Mouse (Mus musculus) thymus, postnatal 0 days (tissue): ENCODE results near the gene Brdt. TPM values are rescaled to one million over a fixed set of nuclear protein-coding genes. Genes with fewer than 3 reads are reported as not detected.

ENCODE experiments used
- DNase-seq: peaks from one replicate; pipeline ENCODE4 v3.0.0-alpha.2; 2015; ENCODE audit warnings: low spot score
- polyA plus RNA-seq: library from polyadenylated mRNA; unstranded; fragments of >200 nt; fragmentation: Nextera tagmentation; extraction: Ambion mirVana; gene quantifications from 2 replicates; pipeline ENCODE4 v1.2.1, GENCODE M21; 2015

The Brdt gene
- polyA plus RNA-seq: 2.7 and 3.5 TPM in 2 replicates

DNA sequence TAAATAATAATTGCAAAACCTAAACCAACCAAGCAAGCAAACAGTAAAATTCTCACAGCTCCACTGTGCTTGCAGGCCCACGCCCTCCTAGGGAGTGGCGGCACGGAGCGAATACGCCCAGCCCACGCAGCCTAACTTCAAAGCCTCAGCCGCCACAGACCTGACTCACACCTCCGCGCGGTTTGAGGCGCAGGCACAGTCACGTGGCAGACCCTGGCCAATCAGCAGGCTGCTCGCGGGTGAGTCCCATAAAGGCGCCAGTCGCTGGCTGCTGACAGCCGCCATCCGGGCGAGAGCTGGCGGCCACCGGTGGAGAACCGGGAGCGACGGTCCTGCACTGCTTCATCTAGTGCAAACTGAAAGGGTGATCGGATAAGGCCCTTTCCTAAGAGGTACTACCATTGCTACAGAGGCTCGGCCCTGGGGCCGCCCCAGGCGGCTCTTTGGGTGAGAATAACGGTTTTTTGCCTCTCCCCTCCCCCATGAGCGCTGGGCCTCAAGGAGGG is at the start of gene Brdt:
Brdt (plus strand) TSS at position 244 of the 506 bp plus-strand sequence.
- DNase-seq: no peak

DNA sequence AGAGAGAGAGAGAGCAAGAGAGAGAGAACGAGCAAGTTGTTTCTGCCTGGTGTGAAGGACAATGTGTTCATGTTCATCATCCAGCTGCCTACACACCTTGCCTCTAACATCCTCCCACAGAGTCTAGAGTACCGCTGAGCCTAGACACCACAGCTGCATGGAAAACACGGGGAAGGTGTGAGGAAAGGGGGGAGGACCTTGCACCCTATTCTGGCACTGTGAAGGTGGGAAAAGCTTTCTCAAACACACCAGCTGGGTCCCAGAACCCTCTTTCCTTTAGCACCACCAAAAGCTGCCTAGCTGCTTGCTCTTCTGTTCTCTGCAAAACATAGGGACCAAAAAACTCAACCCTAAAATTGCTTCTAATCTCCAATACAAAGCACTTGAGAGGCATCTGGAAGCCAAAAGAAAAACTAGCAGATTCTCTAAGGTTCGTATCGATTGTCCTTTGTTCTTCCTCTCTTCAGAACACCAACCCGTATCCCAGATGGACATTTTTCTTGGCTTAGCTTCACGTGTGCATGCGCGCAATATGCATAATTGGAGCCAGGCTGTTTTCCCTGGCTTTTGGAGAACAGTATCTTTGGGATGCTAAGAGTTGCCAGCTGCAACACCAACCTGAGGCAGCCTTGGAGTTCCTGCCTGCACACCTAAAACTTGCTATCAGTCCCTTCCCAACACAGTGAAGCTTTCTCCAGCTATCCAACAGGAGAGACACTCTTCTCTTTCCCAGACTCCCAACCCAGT is 48.2 kb upstream of the Brdt start:
- no peak for DNase-seq

DNA sequence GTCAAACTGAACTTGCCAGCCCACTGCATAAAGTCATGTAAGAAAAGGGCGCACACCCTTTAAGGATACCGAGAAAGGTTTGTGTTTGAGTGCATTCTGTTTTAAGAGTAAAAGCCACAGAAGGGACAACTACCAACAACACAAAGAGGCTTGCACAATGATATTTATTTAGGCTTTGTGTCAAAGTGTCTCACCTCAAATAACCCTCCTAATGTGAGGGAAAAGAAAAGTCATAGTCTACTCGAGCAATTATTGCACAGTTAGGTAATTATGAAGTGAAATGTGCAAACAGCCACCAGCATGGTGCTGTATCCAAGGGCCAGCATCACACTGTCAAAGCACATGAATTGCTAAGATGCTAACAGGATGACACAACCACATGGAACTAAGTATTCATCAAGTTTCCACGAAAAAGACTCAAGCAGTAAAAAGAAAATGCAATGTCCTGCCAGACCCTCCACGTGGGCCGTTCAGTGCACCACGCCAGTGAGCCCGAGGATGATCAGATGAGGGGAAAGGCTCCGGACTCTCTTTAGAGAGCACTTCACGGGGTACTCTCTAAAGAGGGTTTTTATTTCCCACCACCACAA is 46.9 kb upstream of the Brdt start:
- no peak for DNase-seq

DNA sequence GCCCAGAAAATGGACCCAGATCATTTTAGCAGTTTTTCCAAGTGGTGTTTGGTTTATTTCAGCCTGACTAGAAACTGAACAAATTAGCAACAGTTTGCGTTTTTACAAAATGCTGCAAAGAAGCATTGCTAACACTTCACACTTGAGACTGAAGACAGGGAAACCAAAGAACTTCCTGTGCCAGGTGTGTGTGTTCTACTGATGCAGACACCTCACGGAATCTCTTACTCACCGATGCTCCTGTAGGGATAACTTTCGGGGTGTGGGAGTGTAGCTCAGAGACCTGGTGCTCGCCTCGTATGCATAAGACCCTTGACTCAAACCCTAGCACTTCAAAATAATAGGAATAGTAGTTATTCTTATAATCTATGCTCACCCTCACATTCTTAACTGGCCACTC is 45.4 kb upstream of the Brdt start:
- DNase-seq: no peak

DNA sequence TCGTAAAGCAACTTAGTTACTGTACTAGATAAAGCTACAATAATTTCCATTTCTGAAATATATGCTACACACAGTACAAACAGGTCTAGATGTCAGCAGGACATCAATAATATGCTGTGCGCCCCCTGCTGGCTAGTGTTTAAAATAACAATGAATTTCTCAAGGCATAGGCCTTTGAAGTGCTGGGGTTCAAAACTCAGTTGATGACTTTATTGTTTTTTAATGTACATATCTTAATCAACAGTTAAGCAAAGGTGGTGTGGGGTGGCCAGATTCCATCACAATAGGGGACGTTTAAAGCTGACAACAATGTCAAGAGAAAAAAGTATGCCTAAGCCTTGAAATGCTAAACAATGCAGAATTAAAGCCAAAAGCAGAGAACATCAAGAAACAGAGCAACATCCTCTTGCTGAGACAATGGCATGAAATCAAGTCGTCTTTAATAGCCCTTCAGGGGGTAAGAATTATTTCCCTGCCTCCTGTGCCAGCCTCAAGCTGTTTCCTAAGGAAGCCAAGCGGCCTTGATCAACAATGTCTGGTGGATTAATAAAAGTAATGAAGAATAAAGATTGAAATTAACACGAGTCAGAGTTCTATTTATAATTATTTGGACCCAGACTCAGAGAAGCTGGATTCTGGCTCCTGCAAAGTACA is 43.6 kb upstream of the Brdt start:
- peak; percentile 79 for DNase-seq

DNA sequence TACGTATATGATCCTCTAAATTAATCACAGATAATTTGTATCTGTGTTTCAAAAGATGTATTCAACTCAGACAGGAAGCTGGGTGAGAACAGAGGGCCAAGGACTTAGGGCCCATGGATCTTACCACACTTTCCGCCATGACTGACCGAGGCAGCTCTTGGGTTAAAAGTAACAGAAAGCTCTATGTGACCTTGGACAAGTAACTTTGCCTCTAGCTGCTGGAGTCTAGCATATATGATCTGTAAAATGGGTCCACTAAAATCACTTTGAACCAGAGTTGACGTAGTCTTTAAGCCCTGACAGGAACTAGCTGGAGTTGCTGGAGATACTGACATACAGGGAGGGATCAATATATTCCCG is 43.1 kb upstream of the Brdt start:
- no peak for DNase-seq

DNA sequence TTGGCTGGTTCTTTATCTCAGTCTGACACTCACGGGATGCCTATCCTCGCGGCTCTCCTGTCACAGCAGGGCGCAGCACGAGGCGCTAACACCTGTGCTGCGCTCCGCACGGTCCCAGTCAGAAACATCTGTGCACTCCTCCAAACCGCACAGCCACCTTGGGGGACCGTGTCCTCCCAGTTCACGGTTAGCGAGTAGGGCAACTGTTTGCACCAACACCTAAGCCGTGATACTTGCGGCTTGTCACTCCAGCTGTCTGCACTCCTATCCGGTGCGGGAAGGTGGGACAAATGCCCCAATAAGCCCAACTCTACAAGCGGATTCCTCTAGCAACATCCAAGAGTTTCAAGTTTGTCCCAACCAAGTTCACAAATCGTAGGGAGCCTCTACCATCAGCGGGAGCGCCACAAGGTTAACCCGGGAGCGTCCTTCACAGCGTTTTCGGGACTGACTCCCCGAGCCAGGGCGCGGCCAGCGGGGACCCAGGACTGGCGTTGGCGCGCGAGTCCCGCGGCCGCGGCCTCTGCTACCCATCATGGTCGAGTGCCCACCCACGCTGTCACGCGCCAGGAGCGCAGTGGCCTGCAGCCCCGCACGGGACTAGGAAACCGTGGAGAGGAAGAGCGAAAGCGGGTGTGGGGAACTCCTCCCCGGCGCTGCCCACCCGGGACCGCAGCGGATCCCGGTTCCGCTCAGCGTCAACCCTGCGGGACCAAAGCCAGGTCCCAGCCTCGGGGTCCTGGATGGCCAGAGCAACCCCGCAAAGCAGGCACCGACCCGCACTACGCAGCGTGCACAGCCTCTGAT is 42.3 kb upstream of the Brdt start:
- peak; percentile 88 for DNase-seq

DNA sequence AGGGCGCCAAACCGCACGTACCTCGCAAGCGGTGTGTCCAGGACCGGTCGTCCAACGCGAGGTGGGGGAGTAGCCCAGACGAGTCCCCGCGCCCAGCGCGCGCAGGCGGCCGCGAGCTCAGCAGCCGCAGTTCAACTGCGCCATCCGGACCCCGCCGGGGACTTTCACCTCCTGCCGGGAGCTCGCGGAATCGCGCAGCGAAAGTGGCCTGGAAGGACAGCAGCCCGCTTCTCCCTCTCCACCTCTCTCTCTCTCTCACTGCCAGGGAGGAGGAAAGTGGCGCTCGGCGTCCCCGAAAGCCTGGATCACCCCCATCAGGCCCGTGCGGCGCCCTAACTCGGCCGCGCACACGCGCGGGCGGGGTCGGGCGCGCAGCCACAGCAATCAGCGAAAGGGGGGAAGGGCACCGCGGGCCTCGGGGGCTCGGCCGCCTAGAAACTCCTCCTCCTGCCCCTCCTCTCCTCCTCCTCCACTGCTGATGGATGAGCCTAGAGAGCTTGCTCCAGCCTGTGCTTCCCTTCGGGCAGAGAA is 41.7 kb upstream of the Brdt start, which contains the start of gene Tgfbr3:
Tgfbr3 (minus strand) TSS at position 396 of the 531 bp plus-strand sequence.
- peak; percentile 75 for DNase-seq

DNA sequence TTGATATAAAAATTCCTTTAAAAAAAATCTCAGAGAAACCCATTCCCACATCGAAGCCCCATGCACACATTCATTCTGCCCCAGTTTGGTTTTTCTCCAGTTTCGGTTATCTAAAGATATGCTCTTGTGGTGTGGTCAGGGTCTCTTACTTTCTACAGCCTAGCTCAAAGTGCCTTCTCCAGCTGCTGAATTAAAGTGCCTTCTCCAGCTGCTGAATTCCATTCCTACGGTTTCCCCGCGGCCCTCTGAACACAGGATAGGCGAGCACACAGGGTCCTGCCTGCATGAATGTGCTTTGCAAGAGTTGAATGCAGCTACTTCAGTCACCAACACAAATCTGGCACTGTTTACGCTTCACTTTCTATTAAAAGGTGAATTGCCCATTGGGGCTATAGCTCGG is 41.0 kb upstream of the Brdt start:
- DNase-seq: no peak

DNA sequence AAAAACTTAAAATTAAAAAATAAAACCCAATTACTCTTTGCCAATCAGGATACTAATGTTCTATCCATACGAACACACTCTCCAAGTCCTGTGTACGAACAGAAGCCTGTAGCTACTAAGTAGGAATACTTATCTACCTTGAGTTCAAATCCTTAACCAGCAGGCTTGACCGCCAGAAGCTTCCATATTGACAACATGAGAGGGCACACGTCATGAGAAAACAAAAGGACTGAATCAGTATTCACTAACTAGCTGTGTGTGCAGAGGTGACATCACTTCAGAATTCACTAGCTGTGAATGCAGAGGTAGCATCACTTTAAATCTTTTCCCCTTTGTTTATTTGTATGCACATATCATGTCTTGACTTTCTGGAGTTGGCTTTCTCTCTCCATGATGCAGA is 36.9 kb upstream of the Brdt start:
- no peak for DNase-seq

DNA sequence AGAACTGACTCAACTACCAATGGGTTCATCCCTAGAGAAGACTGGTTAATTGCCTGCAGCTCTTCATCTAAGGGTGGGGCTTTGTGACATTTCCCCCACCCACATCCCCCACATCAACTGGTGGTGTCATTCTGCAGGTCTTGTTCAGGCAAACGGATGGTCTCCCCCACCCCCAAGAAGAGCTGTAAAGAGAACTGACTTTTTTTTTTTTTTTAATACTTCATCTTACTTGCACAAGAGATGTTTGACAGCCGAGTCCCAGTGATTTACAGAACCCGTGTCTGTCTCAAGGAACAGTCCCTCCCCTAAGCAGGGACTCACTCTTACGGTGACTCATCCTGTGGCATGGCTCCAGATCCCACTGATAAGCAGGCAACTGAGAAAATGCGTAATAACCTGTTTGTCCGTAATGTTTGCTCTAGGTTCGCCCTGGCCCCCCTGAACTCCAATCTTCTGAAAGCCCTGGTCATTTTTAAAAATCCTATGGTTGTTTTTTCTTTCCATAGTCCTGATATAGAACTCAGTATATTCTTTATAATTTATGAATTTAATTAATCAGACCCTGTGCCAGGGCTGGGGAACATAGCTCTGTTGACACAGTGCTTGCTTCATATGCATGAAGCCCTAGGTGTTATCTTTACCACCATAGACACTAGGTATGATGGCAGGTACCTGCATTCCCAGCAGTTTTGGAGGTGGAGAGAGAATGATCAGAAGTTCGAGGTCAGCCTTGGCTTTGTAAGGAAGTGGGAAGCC is 35.7 kb upstream of the Brdt start:
- no peak for DNase-seq

DNA sequence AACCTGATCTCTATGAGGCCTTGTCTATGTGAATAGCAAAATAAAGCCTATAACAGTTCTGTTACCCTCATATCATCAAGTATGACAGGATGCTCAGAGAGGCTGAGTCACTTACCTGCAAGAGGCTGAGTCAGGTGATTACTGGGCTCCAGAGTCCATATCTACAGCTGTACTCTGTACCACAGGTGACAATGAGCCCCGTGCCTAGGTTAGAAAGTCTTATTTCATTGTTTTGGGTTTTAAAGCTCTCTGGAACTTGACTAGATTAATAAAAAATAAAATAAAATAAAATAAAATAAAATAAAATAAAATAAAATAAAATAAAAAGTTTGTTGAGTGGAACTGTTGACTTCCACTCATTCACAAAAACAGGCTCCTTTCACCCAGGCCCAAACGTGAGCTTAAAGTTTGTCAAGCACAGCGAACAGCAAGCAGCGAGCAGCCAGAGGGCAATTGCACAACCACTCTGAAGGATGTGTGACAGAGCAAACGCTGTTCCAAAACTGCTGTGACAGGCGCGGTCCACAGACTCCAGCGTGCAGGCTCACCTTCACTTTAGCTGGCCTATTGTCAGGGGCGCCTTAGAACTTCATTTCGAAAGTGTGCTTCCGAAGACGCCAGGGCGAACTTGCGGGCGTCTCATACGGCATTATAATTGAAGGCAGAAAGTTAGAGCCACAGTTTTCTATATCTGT is 35.0 kb upstream of the Brdt start:
- DNase-seq: no peak

DNA sequence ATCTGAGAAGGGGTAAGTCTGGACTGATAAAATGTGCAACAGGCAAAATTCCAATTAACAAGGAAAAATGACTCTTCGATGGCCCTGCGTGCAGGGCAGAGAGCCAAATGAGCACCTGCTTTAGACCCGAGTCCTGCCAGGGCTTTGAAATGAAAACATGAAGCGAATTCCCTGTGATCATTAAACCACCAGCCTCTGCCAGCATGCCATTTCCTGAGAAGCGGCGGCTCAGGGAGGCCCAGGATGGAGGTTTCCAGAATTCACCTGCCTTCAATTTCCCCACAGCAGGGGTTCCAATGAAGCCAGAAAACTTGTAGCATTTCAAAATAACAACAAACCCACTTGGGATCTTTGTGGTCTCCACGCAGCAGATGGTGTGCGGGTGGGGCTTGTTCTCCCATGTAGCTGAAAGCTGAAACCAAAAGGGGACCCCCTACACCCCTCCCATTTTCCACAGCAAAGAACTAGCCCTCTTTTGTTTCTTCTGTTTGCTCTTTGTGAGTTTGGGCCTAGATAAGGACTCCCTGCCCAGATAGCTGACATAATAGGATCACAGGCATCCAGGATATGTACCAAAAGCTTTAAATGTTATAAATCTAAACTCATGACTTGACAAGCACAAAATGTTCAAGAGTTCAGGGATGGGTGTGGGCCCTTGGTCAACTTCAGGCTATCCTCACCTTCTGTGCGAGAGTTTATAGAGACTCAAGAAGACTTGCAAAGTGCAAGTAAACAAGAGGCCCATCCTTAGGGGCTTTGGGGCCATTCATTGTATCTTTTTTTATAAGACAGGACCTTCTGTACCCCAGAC is 34.2 kb upstream of the Brdt start:
- no peak for DNase-seq

DNA sequence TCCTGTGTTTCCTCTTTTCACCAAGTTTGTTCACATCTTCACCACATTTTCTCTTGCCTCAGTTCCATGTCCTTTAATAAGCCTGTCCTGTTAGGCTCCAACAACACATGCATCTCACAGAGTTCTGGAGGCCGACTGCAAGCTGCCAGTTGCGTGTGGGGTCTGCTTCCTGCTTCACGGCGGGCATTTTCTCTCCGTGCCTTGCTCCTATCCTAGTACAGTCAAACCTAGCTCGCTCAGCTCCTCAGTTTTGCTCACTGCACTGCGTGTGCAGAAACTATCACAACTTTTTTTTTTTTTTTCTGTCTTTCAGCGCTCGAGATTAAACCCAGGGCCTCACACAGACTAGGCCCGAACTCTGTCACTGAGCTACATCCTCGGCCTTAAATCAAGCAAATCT is 32.1 kb upstream of the Brdt start:
- DNase-seq: no peak

DNA sequence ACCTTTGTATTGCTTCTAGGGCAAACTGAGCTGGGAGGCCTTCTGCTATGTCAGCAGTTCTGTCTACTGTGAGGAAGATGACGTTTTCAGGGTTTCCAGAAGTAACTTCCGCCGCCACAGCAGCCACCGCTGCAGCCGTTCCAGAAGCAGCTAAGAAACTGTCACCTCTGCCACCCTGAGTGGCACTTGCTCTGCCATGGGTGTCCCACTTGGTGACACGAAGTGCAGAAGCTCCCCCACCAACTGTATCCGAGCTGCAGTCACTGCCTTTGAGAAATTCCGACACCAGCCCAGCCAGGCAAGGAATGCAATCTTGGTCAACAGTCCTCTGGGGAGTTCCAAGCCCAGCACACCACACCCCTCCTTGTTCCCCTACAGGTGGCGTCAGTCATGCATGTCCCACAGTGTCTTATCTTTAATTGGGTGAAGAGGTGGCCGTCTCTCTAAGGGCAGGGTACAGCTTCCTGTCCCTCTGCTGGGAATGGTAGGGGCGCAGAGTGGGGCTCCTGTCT is 27.6 kb upstream of the Brdt start:
- peak; percentile 63 for DNase-seq

DNA sequence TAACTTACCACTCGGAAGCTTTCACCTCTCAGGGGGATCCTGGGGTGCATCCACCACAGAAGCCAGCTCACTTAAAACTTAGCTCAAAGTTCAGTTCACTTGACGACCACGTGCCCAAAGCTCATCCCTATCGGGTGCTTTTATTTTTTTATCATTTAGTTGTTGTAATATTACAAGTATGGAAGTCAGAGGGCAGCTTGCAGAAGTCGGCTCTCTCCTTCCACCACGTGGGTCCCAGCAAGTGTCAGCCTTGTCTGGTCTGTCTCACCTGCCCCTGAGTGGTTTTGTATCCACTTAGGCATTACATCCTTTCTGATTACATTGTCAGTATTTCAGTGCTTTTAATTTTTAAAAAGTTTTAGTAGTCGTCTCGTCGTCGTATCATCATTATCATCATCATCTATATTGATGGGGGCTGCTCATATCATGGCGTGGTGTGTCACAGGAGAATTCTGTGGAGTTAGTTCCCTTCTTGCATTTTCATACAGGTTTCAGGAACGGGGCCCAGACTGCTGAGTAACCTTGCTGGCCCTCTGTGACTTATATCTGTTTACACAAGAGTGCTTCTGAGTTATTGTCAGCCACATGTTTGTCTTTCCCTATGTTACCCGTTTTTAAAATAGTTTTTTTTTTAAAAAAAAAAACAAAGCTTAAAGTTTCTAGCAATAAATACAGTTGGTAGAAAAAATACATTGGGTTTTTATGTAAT is 26.7 kb upstream of the Brdt start:
- DNase-seq: no peak

DNA sequence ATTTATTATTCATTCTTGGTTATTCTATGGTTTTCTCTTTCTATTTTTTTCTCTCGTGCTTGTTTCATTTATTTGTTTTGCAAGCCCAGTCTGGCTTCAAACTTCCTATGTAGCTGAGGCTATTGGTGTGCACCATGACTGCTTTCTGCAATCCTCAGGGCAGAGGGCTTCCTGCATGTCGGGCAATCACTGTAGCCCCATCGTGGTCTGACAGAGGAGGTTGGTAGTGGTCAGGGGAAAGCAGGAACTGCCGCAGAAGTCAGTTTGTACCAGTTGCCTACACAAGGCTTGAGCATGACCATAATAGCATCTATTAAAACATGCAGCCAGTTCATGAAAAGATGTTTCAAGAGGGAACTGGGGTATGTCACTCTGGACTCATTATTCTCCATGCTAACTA is 23.5 kb upstream of the Brdt start:
- no peak for DNase-seq

DNA sequence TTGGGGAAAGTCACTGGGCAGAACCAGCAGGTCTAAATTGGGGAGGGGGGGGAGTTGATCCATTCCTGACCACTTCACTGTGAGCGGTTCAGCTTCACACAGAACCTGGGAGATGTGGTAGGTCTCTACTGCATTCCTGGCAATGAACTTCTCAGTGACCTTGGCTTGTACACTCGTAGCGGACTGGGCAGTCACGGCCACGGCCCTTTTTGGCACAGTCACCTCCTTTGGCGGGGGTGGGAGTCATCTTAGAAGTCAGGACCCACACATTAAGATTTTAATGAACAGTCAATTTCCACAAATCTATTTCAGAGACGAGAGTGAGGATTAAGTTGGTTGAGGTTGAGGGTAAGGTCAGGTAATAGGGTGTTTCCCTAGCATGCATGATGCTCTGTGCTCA is 13.8 kb upstream of the Brdt start:
- no peak for DNase-seq
